Mouse (Mus musculus): ENCODE results near the gene Prss54.

DNA sequence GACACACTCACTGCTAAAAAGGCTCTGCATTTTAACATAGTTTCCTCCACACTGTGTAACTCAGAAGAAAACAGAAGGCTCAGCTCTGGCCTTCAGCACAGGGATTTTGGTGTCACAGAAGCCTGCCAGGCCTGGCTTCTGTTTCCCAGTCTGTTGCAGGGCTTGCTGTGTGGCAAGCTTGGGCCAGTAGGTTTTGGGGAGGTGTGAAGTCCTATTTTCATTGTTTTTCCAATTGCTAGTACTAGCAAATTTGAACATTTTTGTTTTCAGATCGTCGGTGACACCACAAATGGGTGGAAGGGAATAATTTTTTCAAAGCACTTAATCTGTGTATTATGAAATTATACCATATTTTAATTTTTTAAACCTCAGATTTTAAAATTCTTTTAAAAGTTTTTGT is 43.9 kb upstream of the Prss54 start:
- no peak for TF ChIP-seq CTCF (IDR thresholded peaks at IDR 0.05; ENCODE audit: low read depth, low read length)
- no peak for TF ChIP-seq GATA1 (IDR thresholded peaks at IDR 0.05; ENCODE audit: borderline replicate concordance, low read length)
